Mouse (Mus musculus) G1E (cell line): ENCODE results near the gene Zscan18. TPM values are rescaled to one million over a fixed set of nuclear protein-coding genes. Genes with fewer than 3 reads are reported as not detected.

ENCODE experiments used
- ATAC-seq: 2 replicates; pipeline ENCODE4 v1.8.0; 2016; ENCODE audit warnings: mild to moderate bottlenecking; ENCODE audit not compliant: insufficient number of reproducible peaks, poor library complexity, low FRiP score, severe bottlenecking; ENCODE audit errors: extremely low read depth
- DNase-seq: peaks from one replicate; pipeline ENCODE4 v3.0.0; 2012; ENCODE audit warnings: low spot score
- H3K27me3 ChIP-seq: 2 replicates; pipeline ENCODE4 v1.6.1; 2012; ENCODE audit warnings: mild to moderate bottlenecking, low read length, inconsistent platforms; ENCODE audit not compliant: insufficient read depth
- H3K36me3 ChIP-seq: replicated peaks from 2 replicates; pipeline ENCODE3; 2012; ENCODE audit warnings: mild to moderate bottlenecking, inconsistent platforms
- H3K4me1 ChIP-seq: 2 replicates; pipeline ENCODE4 v1.6.1; 2012; ENCODE audit warnings: low read depth, low read length, inconsistent platforms, mixed read lengths; ENCODE audit not compliant: insufficient read depth
- H3K4me3 ChIP-seq: 2 replicates; pipeline ENCODE4 v1.5.1; 2012; ENCODE audit warnings: low read depth, mild to moderate bottlenecking, inconsistent platforms, low read length, moderate library complexity, mixed read lengths
- H3K9me3 ChIP-seq: replicated peaks from 2 replicates; pipeline ENCODE4 v1.6.1; 2012; ENCODE audit warnings: inconsistent platforms
- CTCF ChIP-seq: IDR thresholded peaks from 2 replicates; pipeline ENCODE4 v1.5.1; 2012; ENCODE audit warnings: low read depth, low read length, inconsistent platforms, mixed read lengths
- GATA1 ChIP-seq: IDR thresholded peaks from 2 replicates; pipeline ENCODE4 v1.6.1; 2012; ENCODE audit warnings: borderline replicate concordance, low read length, inconsistent platforms, mixed read lengths
- GATA2 ChIP-seq: IDR thresholded peaks from 2 replicates; pipeline ENCODE4 v1.6.1; 2012; ENCODE audit warnings: low read depth, low read length, inconsistent platforms, borderline replicate concordance
- POLR2AphosphoS5 ChIP-seq: IDR thresholded peaks from 2 replicates; pipeline ENCODE4 v1.6.1; 2012; ENCODE audit warnings: low read depth, low read length, inconsistent platforms; ENCODE audit not compliant: insufficient replicate concordance
- TAL1 ChIP-seq: conservative IDR thresholded peaks from 2 replicates; pipeline ENCODE4 v1.6.1; 2012; ENCODE audit warnings: low read depth, low read length, inconsistent platforms, mixed read lengths
- polyA plus RNA-seq: library from polyadenylated mRNA; stranded (reverse); fragments of >175 nt; gene quantifications from 2 replicates; pipeline ENCODE4 v1.2.3, GENCODE M21; 2012
- total RNA-seq, 2 experiments: library from RNA; stranded (forward) in 1 of 2; stranded (reverse) in 1 of 2; fragments of 200-1000 nt in 1 of 2; fragments of >200 nt in 1 of 2; fragmentation: Nextera tagmentation in 1 of 2; gene quantifications; 2 replicates each; pipeline ENCODE4 v1.2.3; 2014 to 2017

Gene Zscan18
- not detected in 2 replicates for total RNA-seq (2014; fragmentation: Nextera tagmentation)
- total RNA-seq (2017), result 0.12 and 0.22 TPM in 2 replicates
- not detected in 2 replicates for polyA plus RNA-seq

DNA sequence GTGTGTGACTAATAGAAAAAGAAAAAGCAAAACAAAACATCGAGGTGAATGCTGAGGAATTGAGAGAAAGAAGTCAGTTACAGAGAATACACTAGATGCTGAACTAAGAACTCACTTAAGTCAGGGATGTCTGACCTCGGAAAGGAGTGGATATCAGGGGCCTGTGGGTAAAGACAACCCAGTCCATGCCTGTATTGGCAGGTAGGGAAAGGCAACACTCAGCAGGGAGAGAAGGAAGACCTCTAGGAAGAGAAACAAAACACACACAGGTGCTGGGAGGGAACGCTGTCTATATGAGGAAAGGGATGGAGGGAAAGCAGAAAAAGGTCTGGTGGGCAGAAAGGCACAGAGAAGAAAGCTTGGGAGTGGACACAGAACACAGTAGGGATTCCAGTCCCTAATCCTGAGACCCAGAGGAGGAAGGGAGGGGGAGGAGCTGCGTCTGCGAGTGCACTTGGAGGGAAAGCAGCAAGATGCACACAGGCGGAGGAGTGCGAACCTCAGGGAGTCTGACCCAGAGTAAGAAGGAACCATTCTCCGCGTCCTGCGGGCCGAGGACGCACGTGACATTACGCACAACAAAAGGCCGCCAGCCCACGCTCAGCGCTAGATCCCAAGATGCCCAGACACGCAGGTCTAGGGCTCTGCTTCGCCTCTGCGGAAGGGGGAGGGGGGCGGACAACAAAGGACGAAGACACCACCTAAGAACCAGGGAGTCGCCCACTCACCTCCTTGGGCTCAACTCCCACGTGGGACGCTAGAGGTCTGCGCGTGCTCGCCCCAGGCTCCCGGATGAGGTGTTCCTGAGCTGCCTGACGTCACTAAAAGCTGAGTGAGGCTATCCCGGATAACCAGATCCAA, at the start of gene Zscan18:
Gene Zscan18 (minus strand): TSS at position 770 of the 861 bp plus-strand sequence.
- TF ChIP-seq GATA1, result no peak
- no peak for TF ChIP-seq CTCF
- TF ChIP-seq GATA2, result no peak
- no peak for TF ChIP-seq POLR2AphosphoS5
- no peak for TF ChIP-seq TAL1
- ATAC-seq, result no peak
- H3K36me3 ChIP-seq, result peaks cover 30% of the 10 kb centered on the region

DNA sequence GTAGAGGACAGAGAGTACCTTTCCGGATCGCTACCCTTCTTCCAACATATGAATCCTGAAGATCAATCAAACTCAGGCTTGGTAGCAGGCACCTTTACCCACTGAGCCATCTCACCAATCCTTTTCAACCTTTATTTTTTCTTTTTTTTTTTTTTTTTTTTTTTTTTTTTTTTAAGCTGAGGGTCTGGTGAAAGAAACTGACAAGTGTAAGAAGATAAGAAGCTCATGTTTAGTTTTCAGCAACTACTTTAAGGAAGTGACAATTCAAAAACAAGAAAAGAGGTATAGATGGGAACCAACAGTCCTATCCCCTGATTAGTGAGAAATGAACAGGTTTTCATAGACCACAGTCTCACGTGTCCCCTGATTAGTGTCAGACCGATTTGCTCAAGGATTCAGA, 32.3 kb upstream of the Zscan18 start:
- no peak for ATAC-seq

More for the DNA sequence above, at the start of gene Zscan18:
- no peaks in the 10 kb centered on the region for H3K27me3 ChIP-seq
- no peak for DNase-seq
- H3K4me3 ChIP-seq, result no peak within 1 kb of the TSS
- H3K4me1 ChIP-seq, result no peaks in the 10 kb centered on the region
- H3K9me3 ChIP-seq, result peaks cover 14% of the 10 kb centered on the region

DNA sequence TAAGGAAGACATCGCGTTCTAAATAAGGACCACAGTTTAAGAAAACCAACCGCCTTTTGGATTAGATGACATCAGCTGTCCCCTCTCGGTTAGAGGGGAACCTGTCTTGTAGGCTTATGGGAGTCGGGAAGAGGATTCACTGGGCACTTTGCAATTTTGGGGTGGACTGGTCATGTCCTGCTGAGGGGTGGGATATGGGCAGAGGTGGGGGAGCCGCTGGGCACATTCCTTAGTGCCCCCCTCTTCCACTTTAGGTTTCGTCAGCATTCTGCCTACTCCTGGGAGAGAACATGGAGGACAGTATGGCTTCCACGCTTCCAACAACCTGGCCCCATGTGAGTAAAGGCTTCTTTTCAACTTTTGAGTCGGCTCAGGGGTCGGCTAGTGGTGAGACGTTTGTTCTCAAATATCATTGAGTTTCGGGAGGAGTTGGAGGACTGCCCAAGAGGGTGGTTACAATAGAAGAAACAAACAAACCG, 31.8 kb upstream of the Zscan18 start:
- ATAC-seq (0 out of 2 replicates have a peak, but pooled peaks have one; percentile 12), DNase-seq (peak; percentile 15)
- Histone ChIP-seq H3K9me3 (peaks cover 27% of the 10 kb centered on the region), H3K36me3 (peaks cover 40% of the 10 kb centered on the region), H3K27me3 (no peaks in the 10 kb centered on the region), H3K4me3 (peak overlapping the region; percentile 76), H3K4me1 (peaks cover 18% of the 10 kb centered on the region)
- TF ChIP-seq GATA1 (no peak), POLR2AphosphoS5 (no peak), GATA2 (no peak), TAL1 (no peak), CTCF (no peak)

More for the DNA sequence above, 32.3 kb upstream of the Zscan18 start:
- peaks cover 29% of the 10 kb centered on the region for H3K9me3 ChIP-seq
- peaks cover 18% of the 10 kb centered on the region for H3K4me1 ChIP-seq
- DNase-seq, result no peak
- peaks cover 46% of the 10 kb centered on the region for H3K36me3 ChIP-seq
- H3K4me3 ChIP-seq, result peak overlapping the region; percentile 76
- TF ChIP-seq CTCF (no peak), GATA1 (no peak), GATA2 (no peak), POLR2AphosphoS5 (no peak), TAL1 (no peak)
- no peaks in the 10 kb centered on the region for H3K27me3 ChIP-seq

DNA sequence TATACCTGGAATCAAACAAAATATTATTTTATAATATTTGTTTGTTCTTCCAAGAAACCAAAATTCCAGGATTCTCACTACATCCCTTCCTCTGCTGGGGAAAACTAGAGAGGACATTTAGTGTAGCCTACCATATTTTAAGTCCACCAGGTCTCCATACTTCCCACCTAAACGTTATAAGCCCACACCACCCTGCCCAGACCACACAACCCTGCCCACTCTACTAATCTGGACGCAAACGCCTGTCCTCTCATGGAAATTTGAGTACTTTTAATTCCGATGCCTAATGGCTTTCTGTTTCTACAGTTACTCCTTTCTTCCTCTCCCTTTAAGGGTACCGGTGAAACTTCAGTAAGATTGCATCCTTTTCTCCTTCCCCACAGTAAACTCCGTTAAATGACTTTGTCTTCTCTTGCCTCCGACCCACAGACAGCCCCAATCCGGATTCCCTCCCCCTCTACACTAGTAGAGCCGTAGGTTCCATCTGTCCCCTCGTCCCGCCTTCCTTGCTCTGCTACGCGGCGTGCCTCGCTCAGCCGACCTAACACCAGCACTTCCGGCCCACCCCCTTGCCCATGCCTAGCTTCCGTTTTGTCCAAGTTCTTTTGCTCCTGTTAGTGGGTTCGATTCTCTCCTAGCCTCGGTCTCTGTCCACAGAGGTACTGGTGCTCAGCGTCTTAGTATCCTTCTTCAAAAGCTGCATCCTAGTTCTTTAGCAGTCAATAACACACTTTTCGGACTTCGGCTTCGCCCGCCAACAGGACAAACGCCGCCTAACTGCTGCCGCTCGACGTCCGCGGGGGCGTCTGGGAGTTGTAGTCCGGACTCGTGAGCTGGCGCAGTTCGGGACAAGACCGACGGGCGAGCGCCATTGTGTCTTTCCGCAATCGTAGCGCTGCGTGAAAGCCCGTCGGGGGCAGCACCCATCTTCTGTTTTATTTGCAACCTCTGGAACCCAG, 31.0 kb upstream of the Zscan18 start, which contains the start of gene Zfp110:
Gene Zfp110 (plus strand): TSS at position 600 of the 959 bp plus-strand sequence.
- peak; percentile 77 for DNase-seq
- H3K36me3 ChIP-seq, result peaks cover 33% of the 10 kb centered on the region
- no peaks in the 10 kb centered on the region for H3K27me3 ChIP-seq
- H3K4me3 ChIP-seq, result peak within 1 kb of the TSS; percentile 76
- ATAC-seq, result peak; percentile 96
- peaks cover 20% of the 10 kb centered on the region for H3K9me3 ChIP-seq
- no peak for TF ChIP-seq POLR2AphosphoS5
- no peak for TF ChIP-seq TAL1
- no peak for TF ChIP-seq GATA2
- no peak for TF ChIP-seq CTCF
- no peak for TF ChIP-seq GATA1
- peaks cover 18% of the 10 kb centered on the region for H3K4me1 ChIP-seq

DNA sequence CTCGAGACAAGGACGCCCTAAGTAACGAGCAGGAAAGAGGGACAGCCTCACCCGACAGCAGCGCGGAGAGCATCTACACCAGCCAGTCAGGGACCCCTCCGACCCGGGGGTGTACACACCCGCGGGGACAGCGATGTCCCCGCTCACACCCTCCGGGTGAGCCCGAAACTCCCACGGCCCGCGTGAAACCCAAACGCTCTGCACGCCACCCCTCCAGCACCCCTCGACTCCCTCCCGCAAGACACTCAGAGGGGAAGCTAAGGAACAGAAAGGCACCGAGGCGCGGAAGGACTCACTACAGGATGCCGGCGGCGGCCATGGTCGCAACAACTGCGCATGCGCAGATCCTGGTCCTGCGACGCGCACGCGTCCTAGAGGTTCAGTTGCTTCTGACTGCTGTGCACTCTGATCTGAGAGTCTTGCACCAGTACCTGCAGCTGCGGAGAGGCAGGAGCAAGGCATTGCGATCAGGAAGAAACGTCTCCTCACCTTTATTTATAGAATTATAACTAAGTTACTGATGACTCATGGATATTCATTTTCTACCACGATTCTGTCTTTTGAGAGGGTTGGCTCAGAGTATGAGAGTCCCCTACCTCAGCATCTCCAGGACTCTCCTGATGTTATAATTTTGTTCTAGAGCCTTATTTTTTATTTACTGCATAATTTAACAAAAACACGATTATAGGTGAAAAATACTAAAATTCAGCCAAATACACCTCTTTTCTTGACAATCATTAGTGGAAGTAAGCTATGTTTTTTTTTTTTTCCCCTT, 15.3 kb upstream of the Zscan18 start, which contains the start of gene Zfp329:
Gene Zfp329 (minus strand): TSS at position 338 of the 775 bp plus-strand sequence.
- Histone ChIP-seq H3K27me3 (no peaks in the 10 kb centered on the region), H3K4me3 (peak within 1 kb of the TSS; percentile 89), H3K36me3 (peaks cover 19% of the 10 kb centered on the region), H3K9me3 (peaks cover 24% of the 10 kb centered on the region), H3K4me1 (peaks cover 14% of the 10 kb centered on the region; the same call in 1 of the 2 replicates)
- ATAC-seq, result peak; percentile 95
- no peak for TF ChIP-seq CTCF
- TF ChIP-seq TAL1, result no peak
- no peak for TF ChIP-seq POLR2AphosphoS5
- no peak for TF ChIP-seq GATA1
- no peak for TF ChIP-seq GATA2
- DNase-seq, result peak; percentile 84
